Mouse (Mus musculus): ENCODE data around the gene Spsb1.

GRCm38 (mm10) chr4:149953621-149954481 lies 992 bp downstream of the Spsb1 start:
- TF ChIP-seq CTCF (IDR thresholded peaks at IDR 0.05; ENCODE audit: insufficient read depth, low read length) (no peak), POLR2A (IDR thresholded peaks at IDR 0.05; ENCODE audit: borderline replicate concordance, extremely low read depth, low read depth, low read length) (no peak)

Measured in lung, adult 2 months (tissue).